Mouse (Mus musculus) intestine, embryonic 14.5 days (tissue): ENCODE results near the gene Bmt2. TPM values are rescaled to one million over a fixed set of nuclear protein-coding genes. Genes with fewer than 3 reads are reported as not detected.

Source experiments
- ATAC-seq: fragments of 200-750 bp; cut with Nextera tagmentation; replicated peaks from 2 replicates; pipeline ENCODE4 v1.8.0; 2017; ENCODE audit warnings: low read depth, moderate number of reproducible peaks, moderate TSS enrichment, moderate library complexity; ENCODE audit not compliant: low FRiP score, low TSS enrichment
- DNase-seq: peaks from one replicate; pipeline ENCODE4 v3.0.0-alpha.2; 2018; ENCODE audit warnings: low spot score
- H3K27ac ChIP-seq: fragments of 300-500 bp; sonication (generic); 2 replicates; pipeline ENCODE4 v1.5.1; 2014; ENCODE audit warnings: low read depth, mild to moderate bottlenecking, control low read depth
- H3K27me3 ChIP-seq: fragments of 300-500 bp; sonication (generic); replicated peaks from 2 replicates; pipeline ENCODE4 v1.6.1; 2014; ENCODE audit warnings: low read length, control low read depth; ENCODE audit not compliant: control insufficient read depth, insufficient read depth
- H3K36me3 ChIP-seq: fragments of 300-500 bp; sonication (generic); 2 replicates; pipeline ENCODE4 v1.6.1; 2014; ENCODE audit warnings: low read length, control low read depth; ENCODE audit not compliant: control insufficient read depth, insufficient read depth
- H3K4me1 ChIP-seq: fragments of 300-500 bp; sonication (generic); replicated peaks from 2 replicates; pipeline ENCODE4 v1.6.1; 2014; ENCODE audit warnings: low read length, control low read depth, mixed read lengths; ENCODE audit not compliant: control insufficient read depth, insufficient read depth
- H3K4me2 ChIP-seq: fragments of 300-500 bp; sonication (generic); 2 replicates; pipeline ENCODE4 v1.6.1; 2014; ENCODE audit warnings: low read length
- H3K4me3 ChIP-seq: fragments of 300-500 bp; sonication (generic); 2 replicates; pipeline ENCODE4 v1.5.1; 2014; ENCODE audit warnings: low read depth, low read length, control low read depth, mixed read lengths
- H3K9ac ChIP-seq: fragments of 300-500 bp; sonication (generic); 2 replicates; pipeline ENCODE4 v1.6.1; 2014; ENCODE audit warnings: mild to moderate bottlenecking, low read length
- H3K9me3 ChIP-seq: fragments of 300-500 bp; sonication (generic); 2 replicates; pipeline ENCODE4 v1.6.1; 2016; ENCODE audit warnings: low read length, control low read depth; ENCODE audit not compliant: control insufficient read depth
- WGBS: fragments of 180-500 bp; shearing (Covaris S2); extraction: QIAGEN DNeasy Blood & Tissue Kit; methylation state at CpG from one replicate; pipeline ENCODE4 v1.1.7; 2014; 5-methylcytosine and 5-hydroxymethylcytosine counted together
- polyA plus RNA-seq: library from polyadenylated mRNA; unstranded; fragments of >200 nt; fragmentation: Nextera tagmentation; extraction: Ambion mirVana; gene quantifications from 2 replicates; pipeline ENCODE4 v1.2.1, GENCODE M21; 2014

The Bmt2 gene
- polyA plus RNA-seq, 1 experiment from 2014 or later: 18.2 TPM

DNA sequence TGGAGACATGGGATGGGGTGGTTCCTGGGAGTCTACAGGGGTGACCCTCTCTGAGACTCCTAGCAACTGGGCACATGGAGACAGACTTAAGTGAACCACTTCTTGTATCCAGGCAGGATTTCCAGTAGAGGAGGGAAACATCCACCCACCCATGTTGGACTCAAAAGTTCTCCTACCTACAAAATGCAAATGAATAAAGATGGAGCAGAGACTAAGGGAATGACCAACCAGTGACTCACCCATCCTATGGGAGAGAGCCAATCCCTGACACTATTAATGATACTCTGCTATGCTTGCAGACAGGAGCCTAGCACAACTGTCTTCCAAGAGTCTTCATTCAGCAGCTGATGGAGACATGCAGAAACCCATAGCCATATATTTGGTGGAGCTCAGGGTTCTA is 29.5 kb downstream of the Bmt2 start:
- no peak for DNase-seq
- no peak overlapping the region for H3K4me3 ChIP-seq

DNA sequence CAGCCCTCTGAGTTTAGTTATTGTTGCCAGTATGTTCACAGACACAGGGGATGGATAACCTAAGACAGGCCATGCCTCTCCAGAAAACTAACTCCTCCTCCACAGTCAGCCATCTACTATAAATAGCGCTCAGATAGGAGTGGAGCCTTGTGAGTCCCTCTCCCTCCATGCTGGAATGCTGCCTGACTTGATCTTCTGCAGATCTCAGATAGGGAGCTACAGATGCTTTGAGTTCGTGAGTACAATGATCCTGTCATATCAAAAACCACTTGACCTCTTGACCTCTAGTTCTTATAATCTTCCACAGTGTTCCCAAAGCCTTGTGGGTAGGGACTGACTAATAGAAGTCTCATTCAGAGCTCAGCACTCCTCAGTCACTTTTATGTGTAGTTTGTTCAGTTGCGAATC is 41.2 kb downstream of the Bmt2 start:
- Histone ChIP-seq H3K27ac (no peak overlapping the region), H3K9ac (no peak overlapping the region), H3K4me2 (no peak overlapping the region), H3K27me3 (no peaks in the 10 kb centered on the region), H3K4me3 (no peak overlapping the region), H3K36me3 (peaks cover 14% of the 10 kb centered on the region), H3K9me3 (no peaks in the 10 kb centered on the region), H3K4me1 (no peaks in the 10 kb centered on the region; the same call in 1 of the 2 replicates)
- ATAC-seq (peak; percentile 74), DNase-seq (no peak)
- WGBS: 49% methylated on average over 3 of the region's 3 CpGs

More for the DNA sequence above, 29.5 kb downstream of the Bmt2 start:
- Histone ChIP-seq H3K4me2 (no peak overlapping the region), H3K9ac (no peak overlapping the region), H3K27me3 (no peaks in the 10 kb centered on the region), H3K36me3 (peaks cover 14% of the 10 kb centered on the region), H3K4me1 (no peaks in the 10 kb centered on the region), H3K27ac (no peak overlapping the region), H3K9me3 (no peaks in the 10 kb centered on the region)
- ATAC-seq: no peak

DNA sequence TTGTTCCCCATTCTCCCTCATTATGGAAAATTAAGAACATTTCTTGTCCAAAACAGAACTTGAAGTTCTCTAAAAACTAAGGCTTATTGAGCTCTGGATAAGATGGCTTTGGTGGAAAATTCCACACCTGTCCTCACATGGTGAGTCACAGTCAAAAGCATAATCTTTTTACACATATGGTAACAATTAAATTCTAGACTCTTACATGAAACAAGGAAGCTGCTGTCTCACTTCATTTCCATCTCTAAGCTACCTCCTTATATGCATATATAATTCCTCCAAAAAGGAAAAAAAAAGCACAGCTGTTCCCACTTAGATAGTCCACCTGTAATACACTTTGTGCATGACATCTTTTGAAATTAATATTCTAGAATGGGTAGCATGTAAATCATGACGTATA is 45.2 kb downstream of the Bmt2 start:
- H3K9me3 ChIP-seq: no peaks in the 10 kb centered on the region
- 84% methylated on average over 1 of the region's 1 CpGs for WGBS

DNA sequence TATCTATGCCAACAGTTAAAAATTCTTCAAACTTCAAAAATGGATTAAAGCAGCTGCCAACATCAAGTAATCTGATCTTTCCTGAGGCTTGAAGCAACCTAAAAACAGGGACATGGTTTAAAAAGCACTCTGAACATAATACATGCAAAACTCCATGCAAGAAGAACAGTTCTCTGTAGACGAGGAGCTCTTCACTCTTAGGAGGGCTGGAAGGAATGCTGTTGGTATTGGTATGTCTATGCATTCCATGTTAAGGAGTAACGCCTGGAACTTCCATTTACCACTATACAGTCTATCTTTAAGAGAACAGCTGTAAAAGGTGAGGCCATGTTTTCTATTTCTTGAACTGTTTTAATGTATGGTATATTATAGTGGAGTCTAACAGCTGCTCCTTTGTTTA is 47.2 kb downstream of the Bmt2 start:
- Histone ChIP-seq H3K4me3 (no peak overlapping the region), H3K27me3 (no peaks in the 10 kb centered on the region), H3K36me3 (peaks cover 15% of the 10 kb centered on the region), H3K9me3 (no peaks in the 10 kb centered on the region), H3K9ac (no peak overlapping the region), H3K4me1 (no peaks in the 10 kb centered on the region), H3K27ac (no peak overlapping the region), H3K4me2 (no peak overlapping the region)
- 78% methylated on average over 2 of the region's 2 CpGs for WGBS
- DNase-seq: no peak
- ATAC-seq: no peak

More for the DNA sequence above, 45.2 kb downstream of the Bmt2 start:
- DNase-seq (no peak), ATAC-seq (no peak)
- Histone ChIP-seq H3K27me3 (no peaks in the 10 kb centered on the region), H3K27ac (no peak overlapping the region), H3K4me2 (no peak overlapping the region), H3K4me1 (no peaks in the 10 kb centered on the region; the same call in 1 of the 2 replicates), H3K4me3 (no peak overlapping the region), H3K36me3 (peaks cover 15% of the 10 kb centered on the region), H3K9ac (no peak overlapping the region)

DNA sequence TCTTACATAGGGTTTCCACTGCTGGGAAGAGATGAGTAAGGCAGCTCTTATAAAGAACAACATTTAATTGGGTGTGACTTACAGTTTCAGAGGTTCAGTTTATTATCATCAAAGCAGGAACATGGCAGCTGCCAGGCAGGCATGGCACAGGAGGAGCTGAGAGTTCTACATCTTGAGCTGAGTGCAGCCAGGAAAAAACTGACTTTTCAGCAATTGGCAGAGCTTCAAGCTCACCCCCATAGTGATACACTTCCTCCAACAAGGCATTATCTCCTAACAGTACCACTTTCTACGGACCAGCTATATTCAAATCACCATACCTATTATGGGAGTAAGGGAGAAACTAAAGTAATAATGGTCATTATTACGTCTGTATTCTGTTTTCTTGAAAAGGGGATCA is 58.1 kb downstream of the Bmt2 start:
- H3K9me3 ChIP-seq: no peaks in the 10 kb centered on the region
- H3K36me3 ChIP-seq: 0 out of 2 replicates have a peak, but pooled peaks cover under 1% of the 10 kb centered on the region
- no peaks in the 10 kb centered on the region for H3K27me3 ChIP-seq
- no peak overlapping the region for H3K4me2 ChIP-seq
- 82% methylated on average over 2 of the region's 2 CpGs for WGBS
- no peak overlapping the region for H3K9ac ChIP-seq
- DNase-seq: no peak
- H3K4me3 ChIP-seq: no peak overlapping the region
- no peak overlapping the region for H3K27ac ChIP-seq
- no peak for ATAC-seq
- no peaks in the 10 kb centered on the region for H3K4me1 ChIP-seq

DNA sequence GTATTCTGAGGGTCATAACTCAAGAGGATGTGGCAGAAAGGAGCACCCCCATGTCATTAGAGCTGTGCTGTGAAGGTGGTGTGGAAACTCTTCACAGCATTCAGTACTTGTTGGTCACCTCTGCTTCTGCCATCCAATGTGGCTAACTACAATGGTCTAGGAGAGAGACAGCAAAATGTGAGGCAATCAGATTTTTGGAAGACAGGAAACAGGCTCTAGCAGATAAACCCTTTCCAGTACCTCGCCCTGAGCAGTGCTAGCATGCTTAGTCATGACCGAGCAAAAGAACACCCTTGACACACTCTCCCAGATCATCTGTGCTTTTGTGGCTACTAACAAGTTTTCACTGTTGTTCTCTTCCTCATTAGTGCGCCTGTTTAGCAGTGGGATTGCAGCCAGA is 60.7 kb downstream of the Bmt2 start:
- DNase-seq: no peak

DNA sequence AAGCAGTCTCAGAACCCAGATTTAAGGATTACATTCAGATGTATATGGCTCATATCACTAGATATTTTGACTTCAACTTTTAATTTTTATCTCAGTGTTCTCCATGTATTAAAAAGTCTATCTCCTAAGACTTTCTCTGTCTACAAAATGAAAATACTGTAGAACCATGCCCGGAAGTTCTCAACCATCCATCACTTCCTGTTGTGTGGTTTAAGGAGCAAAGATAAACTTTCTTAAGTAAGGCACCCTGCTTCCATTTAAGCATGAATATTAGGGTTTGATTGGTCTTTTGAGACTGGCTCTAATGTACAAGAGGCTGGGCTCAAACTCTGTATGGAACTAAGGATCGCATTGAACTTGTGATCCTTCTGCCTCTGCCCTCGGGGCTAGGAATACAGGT is 63.2 kb downstream of the Bmt2 start:
- H3K9me3 ChIP-seq: no peaks in the 10 kb centered on the region
- H3K27me3 ChIP-seq: no peaks in the 10 kb centered on the region
- DNase-seq (no peak), ATAC-seq (no peak)
- WGBS: 88% methylated on average over 3 of the region's 3 CpGs
- no peak overlapping the region for H3K4me3 ChIP-seq
- no peak overlapping the region for H3K27ac ChIP-seq
- no peak overlapping the region for H3K9ac ChIP-seq
- H3K4me2 ChIP-seq: no peak overlapping the region
- no peaks in the 10 kb centered on the region for H3K36me3 ChIP-seq
- no peaks in the 10 kb centered on the region for H3K4me1 ChIP-seq

More for the DNA sequence above, 60.7 kb downstream of the Bmt2 start:
- H3K27me3 ChIP-seq: no peaks in the 10 kb centered on the region
- WGBS: 90% methylated on average over 3 of the region's 3 CpGs
- H3K9me3 ChIP-seq: no peaks in the 10 kb centered on the region
- no peak overlapping the region for H3K4me3 ChIP-seq
- H3K27ac ChIP-seq: no peak overlapping the region
- no peak overlapping the region for H3K4me2 ChIP-seq
- H3K9ac ChIP-seq: no peak overlapping the region
- no peak for ATAC-seq
- H3K36me3 ChIP-seq: no peaks in the 10 kb centered on the region
- H3K4me1 ChIP-seq: no peaks in the 10 kb centered on the region

DNA sequence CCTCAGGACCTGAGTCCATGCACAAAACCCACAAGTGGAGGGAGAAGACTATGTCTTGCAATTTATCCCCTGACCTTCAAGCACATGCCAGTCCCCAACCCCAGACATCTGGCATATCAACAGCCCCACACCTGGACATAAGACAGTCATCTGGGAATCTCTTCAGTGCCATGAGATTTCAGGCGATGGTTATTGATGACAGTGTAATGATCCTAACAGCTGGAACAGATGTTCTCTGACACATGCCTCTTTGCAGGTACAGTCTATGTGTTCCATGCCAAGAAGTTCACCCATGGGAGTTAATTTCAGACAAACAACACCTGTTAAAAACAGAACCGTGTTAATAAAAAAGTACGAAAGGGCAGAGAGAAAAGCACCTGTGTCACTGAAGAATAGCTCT is 64.1 kb downstream of the Bmt2 start:
- Histone ChIP-seq H3K36me3 (no peaks in the 10 kb centered on the region), H3K4me3 (no peak overlapping the region), H3K9me3 (no peaks in the 10 kb centered on the region), H3K9ac (no peak overlapping the region), H3K27ac (no peak overlapping the region), H3K4me2 (no peak overlapping the region), H3K27me3 (no peaks in the 10 kb centered on the region), H3K4me1 (no peaks in the 10 kb centered on the region)
- no peak for DNase-seq
- WGBS: 84% methylated on average over 3 of the region's 3 CpGs
- ATAC-seq: no peak

DNA sequence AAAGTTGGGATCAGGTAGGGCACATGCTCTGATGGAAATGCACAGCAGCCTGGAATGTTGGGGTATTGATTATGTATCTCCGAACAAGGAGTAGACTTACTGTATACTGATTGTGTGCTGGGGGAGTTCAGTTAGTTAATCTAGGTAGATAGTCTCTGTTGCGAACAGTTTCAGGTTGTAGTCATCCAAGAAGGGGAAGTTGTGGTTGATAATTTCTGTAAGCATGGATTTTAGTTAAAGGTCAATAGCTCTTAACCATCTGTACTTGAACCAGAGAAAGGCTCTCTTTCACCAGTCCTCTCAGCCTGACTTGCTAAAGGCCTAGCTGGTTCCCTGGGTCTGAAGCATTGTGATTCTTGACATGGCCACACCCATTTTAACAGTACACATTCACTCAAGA is 66.9 kb downstream of the Bmt2 start:
- H3K9ac ChIP-seq: no peak overlapping the region
- H3K27me3 ChIP-seq: no peaks in the 10 kb centered on the region
- no peak overlapping the region for H3K27ac ChIP-seq
- ATAC-seq: no peak
- H3K36me3 ChIP-seq: no peaks in the 10 kb centered on the region
- WGBS: 94% methylated on average over 2 of the region's 2 CpGs
- no peak overlapping the region for H3K4me2 ChIP-seq
- no peak for DNase-seq
- H3K4me1 ChIP-seq: peaks cover 3% of the 10 kb centered on the region; the same call in 1 of the 2 replicates
- H3K4me3 ChIP-seq: no peak overlapping the region
- no peaks in the 10 kb centered on the region for H3K9me3 ChIP-seq
